Mouse (Mus musculus): Measurements from ENCODE around the gene Inpp5d.

Gene Inpp5d

DNA sequence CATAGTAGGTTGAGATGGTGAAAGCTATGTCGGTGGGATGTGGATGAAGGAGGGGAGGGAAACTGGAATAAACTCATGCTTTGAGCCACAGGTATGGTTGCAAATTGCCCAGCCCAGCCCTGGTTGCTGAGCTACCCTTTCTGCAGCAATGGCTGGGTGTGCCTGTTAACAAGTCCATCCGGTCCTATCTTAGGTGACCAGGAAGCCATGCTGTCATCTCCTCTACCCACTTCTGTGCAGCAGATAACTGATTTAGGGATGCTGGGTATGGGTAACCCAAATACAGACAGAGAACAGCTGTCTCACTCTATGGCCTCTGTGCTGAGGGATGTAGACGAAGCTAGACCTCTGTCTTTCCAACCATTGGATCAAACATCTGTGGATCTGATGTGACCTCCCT lies 86.2 kb downstream of the Inpp5d start:
- DNase-seq (ENCODE audit: low spot score), result no peak

DNA sequence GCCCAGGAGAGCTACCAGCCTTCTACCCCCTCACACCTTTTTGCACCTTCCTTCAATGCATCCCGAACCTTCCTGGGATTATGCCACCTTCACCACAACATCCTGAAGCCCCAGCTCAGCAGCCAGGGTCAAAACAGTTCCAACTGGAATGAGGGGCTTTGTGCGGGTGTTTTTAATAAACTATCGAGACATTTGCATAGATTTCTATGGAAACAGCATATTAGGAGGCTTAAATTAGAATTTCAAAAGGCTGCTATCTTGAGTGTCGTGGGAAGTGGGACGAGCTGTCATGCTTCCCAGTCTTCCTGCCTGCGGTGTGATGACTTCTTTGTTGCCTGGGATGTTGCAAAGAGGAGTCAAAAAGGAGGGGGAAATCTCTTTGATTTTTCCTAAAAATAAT lies 88.9 kb downstream of the Inpp5d start:
- DNase-seq (ENCODE audit: low spot score), result no peak

DNA sequence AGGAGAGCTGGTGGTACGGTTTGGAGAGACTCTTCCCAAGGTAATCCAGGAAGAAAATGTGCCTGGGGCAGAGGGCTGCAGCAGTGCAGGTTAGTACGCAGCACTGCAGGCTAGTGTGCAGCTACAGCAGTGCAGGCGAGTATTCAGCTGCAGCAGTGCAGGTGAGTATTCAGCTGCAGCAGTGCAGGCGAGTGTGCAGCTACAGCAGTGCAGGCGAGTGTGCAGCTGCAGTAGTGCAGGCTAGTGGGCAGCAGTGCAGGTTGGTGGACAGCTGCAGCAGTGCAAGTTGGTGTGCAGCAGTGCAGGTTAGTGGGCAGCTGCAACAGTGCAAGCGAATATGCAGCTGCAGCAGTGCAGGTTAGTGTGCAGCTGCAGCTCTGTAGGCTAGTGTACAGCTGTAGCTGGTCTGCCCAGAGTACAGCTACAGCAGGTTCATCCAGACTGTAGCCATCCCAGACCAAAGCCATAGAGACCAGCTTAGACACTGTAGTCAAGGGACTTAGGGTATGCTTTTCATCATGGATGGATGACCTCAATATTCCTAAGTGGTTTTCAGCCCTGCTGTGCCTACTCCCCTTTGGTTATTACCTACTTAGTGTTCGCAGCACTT lies 89.7 kb downstream of the Inpp5d start:
- no peak for DNase-seq (ENCODE audit: low spot score)

DNA sequence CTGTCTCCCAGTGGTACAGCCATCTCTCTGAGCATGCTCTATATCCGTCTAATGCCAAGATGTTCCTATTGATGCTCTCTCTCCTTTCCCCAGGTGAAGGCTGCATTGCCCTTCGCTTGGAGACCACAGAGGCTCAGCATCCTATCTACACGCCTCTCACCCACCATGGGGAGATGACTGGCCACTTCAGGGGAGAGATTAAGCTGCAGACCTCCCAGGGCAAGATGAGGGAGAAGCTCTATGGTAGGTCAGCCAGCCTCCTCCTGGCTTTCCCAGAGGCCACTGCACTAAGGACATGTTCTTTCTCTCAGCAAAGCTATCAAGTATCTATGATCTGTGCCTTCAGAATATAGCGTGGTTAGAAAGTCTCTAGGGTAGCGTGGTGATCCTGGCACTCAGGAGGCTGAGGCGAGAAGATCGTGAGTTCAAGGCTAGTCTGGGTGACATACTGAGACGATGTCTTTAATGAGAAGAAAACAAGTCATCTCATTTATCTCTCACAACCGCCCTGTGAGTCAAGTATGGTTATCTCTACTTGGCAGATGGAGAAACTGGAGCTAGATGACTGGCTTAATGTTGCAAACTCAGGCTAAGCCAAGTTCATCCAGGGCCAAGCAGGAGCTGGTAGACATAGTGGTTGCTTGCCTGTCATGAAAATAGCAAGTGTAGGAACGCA lies 92.0 kb downstream of the Inpp5d start:
- no peak for DNase-seq (ENCODE audit: low spot score)

DNA sequence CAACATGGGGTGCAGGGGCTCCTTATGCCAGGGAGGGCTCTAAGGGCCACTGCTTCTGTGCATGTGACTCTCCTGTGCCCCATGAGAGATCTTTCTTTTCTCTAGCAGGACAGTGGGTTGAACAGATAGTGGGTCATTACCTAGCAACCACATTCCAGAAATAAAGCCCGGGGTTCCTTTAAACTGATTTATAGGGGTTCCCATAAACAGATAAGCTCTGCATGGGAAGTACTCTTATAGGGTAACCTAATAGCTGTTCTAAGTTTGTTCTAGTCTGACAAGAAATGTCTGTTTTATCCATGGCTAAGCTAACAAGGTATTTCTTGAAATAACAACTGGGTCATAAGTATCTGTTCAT lies 92.5 kb downstream of the Inpp5d start:
- DNase-seq (ENCODE audit: low spot score), result no peak

DNA sequence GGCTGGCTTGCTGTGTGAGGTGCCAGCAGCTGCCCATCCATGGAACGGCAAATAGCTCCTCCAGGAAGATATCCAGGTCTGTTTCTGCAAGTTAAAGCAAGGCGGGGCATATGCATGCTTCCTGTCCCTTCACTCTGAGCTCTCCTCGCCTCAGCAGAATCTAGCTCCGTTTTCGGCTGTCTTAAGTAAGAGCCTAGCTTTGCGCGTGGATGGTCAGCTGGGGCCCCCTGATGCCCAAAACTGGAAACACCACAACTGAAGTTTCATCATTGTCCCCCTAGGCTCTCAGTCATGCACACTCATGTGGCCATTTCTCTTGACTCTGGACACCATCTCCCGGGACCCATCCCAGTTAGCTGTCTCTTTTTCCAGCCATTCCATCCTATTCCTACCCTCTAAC lies 101.3 kb downstream of the Inpp5d start:
- DNase-seq (ENCODE audit: low spot score), result peak; percentile 65

DNA sequence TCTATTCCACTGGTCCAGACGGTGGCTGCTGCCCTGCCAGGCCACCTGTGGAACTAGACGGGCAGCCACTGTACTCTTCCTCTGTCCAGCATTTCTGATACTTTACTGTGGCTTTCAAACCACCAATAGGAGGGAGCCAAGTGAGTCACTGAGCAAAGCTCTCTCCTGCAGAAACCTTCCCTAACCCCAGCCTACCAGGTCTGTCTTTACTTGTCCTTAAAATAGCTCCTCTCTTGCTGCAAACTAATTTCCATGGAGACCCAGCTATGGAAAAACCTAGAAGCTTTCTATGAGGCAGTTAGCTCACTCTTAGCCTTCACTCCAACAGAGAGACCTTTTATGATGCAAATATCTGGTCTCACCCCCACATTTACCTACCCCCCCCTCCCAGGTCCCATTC lies 102.0 kb downstream of the Inpp5d start:
- DNase-seq (ENCODE audit: low spot score), result no peak

DNA sequence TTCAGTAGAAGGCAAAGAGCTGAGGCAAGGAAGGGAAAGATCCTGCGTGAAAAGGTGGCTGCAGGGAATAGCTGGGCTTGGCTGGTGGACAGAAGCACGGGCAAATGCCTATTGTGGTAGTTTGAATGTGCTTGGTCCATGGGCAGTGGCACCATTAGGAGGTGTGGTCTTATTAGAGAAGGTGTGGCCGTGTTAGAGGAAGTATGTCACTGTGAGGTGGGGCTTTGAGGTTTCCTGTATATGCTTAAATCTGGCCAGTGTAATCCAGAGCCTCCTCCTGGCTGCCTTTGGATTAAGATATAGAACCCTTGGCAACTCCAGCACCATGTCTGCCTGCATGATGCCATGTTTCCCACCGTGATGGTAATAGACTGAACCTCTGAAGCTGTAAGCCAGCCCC lies 103.2 kb downstream of the Inpp5d start:
- no peak for DNase-seq (ENCODE audit: low spot score)

DNA sequence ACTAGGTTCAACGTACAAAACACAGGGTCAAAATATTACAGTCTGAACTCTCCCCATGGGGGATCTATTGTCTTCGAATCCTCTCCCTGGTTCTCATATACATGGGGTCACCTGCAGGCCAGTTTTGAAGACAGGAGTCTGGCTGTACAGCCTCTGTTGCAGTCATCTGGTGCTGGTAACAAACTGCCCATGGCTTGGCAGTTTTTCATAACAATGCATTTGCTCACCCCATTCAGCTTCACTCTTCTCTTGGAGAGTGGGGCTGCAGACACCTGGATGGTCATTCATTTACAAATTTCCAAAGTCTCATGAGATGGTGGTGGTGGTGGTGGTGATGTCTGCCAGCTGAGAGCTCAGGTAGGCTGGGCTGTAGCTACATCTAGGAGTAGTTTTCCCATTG lies 109.0 kb downstream of the Inpp5d start:
- no peak for DNase-seq (ENCODE audit: low spot score)

DNA sequence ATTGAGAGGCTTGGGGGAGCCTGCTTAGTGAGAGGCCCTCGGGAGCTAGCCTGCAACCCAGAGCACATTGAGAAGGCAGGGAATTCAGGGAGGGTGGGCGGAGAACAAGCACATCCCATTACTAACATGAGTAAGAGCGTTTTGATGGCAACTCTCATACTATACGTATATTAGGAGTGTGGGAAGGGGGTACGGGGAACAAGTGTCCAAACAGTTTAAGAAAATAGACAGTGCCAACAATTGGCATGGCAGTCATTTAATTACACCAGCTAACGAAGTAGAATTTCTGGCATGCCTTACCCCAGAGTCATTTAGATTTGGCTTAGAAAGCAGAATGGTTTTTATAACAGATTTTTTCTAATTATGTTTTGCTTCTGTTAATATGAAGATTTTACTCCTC lies 109.7 kb downstream of the Inpp5d start:
- DNase-seq (ENCODE audit: low spot score), result no peak

DNA sequence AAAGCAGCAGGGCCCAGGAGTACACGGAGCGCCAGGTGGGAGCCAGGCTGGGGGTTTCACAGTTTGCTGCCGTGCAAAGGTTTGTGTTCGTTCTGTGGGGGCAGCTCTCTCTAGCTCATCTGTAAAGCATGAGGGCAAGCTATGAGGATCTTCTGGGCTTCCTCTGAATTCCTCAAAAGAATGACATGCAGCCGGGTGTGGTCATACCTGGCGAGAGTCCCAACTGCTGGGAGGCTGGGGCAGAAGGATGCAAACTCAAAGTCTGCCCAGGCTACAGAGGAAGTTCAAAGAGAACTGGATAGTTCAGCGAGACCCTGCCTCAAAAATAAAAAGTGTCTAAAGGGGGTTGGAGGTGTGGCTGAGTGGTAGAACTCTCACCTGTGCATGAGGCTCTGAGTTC lies 110.2 kb downstream of the Inpp5d start:
- no peak for DNase-seq (ENCODE audit: low spot score)

DNA sequence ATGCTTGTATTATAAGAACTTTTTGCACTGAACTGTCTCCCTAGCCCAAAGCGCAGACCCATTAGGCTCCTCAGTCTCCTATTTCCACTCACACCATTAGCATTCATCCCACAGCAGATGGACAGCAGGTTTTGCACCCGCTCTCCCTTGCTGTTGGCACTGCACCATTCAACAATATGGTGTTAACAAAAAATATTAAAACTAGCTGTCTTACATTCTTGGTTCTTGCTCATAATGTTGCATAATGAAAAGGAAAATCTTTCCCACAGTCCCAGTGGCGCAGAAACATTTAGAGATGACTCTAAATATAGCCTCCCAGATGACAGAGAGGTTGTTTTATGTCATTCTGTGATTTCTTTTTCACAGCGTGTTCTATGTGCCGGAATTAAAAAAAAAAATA lies 113.1 kb downstream of the Inpp5d start:
- DNase-seq (ENCODE audit: low spot score), result peak; percentile 58

DNA sequence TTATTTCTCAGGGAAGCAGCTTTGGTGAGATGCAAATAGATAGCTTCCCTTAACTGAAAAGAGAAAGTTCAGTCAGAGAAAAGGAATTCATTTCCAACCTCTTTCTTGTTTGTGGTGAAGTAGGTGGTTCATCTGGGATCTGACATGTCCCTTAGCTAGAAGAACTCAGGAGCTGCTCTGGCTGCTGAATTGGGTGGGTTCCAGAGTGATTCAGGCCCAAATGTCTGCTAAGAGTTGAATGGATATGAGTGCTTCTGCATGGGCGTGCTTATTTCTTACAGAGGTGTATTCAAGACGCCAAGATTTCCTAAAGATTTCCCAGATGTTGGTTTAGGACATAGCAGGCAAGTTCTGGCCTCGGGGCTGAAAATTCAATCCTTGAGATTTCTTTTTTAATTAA lies 114.0 kb downstream of the Inpp5d start:
- DNase-seq (ENCODE audit: low spot score), result no peak

DNA sequence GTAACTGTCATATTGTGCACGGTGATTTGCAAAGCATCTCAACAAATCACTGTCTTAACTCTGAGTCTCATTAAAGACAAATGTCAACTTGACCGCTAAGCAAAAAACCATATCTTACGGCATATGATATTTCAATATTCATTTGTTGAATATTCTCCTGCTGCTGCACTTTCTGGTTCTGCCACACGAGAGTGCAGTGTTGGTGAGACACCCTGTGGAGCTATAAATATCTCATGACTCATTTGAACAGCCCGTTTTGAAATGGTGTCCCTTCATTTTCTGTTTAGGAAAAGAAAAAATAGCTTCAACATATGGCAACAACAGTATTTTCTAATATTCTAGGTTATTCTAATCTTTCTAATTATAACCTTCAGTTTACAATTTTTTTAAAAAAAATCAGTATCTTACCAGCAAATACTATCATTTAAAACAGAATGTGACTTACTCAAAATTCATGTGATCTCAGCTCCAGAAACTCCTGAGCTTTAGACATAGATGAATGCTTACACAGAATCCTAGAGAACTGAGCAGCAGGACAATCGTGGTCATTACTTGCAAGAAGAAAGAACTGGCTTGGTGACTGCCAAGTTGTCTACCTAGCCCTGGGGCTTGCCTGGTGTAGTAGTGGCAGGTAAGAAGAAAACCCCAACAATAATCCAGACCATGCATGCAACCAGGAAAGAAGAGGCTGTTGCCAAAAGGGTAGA lies 120.6 kb downstream of the Inpp5d start:
- peak; percentile 63 for DNase-seq (ENCODE audit: low spot score)

DNA sequence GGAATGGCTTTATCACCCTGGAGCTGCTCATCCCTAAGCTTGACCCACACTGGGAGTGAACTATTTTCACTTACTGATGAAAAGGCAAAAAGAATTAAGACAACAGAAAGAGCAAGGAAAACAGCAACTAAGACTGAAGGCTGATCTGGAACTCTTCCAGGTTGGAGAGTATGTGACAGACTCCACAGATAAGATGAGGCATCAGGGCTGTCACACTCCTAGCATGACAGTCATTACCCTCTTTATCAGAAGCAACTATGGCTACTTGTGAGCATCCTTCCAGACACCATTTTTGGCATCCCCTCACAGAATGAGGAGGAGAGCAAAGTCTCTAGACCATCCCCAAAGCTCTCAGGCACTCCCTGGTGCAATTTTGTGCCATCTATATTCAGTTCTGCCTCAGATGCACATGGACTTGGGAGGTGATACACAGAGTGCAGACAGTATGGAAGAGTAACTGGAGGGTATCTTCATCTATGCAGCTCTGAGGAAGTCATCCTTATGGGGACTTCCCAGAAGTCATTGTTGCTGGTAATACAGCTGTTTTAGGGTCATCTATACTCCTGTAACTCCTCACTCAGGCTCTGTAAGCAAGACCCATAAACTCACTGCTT lies 129.4 kb downstream of the Inpp5d start:
- DNase-seq (ENCODE audit: low spot score), result no peak

DNA sequence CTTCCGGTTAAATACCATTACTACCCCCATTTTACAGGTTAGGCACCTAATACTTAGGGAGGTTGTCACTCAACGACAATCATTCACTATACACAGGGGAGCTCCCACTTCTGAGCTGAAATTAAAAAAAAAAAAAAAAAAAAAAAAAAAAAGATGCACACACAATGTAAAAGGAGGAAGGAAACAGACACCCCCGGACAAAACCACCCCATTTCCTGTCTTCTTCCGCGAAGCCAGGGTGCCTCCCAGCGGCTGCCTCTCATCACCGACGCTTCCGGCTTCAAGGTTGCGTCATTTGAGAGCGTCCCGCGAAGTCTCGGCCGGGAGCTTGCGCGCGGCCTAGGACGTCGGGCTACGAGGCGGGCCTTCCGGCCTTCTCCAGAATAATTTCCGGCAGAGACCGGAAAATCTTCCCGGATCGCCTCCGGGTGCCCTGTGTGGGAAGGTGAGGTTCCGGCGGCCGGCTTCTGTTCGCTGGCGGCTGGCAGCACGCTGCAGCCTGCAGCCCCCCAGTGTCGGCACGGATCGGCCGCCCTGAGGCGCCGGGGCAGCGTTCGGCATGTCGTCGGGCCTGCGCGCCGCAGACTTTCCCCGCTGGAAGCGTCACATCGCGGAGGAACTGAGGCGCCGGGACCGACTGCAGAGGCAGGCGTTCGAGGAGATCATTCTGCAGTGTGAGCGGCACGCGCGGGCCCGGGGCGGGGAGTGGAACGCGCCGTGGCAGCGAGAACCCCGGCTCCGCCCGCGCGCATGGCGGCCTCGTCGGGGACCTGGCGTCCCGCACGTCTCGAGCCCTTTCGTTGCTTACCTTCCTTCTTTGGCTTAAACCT lies 135.7 kb downstream of the Inpp5d start, which contains the start of gene Atg16l1:
Gene Atg16l1 (plus strand): TSS at position 230 of the 830 bp plus-strand sequence.
- peak; percentile 96 for DNase-seq (ENCODE audit: low spot score)

DNA sequence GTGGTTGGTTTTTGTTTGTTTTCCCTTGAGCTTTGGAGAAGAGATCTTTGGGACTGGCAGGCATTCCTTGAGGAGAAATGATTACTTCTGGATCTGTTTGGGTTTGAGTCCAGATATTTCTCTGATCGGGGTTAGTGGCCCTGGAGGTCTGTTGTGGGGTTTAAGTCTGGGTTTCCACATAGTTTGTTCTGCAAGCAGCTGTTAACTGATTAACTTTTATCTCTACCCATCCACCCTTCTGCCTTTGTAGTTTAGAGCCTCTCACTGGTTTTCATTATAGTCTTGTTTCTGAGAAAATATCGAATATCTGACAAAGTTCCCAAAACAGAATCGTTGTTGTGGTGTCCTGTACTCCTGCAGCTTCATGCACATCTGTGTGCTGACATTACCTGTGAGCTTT lies 143.7 kb downstream of the Inpp5d start:
- no peak for DNase-seq (ENCODE audit: low spot score)

DNA sequence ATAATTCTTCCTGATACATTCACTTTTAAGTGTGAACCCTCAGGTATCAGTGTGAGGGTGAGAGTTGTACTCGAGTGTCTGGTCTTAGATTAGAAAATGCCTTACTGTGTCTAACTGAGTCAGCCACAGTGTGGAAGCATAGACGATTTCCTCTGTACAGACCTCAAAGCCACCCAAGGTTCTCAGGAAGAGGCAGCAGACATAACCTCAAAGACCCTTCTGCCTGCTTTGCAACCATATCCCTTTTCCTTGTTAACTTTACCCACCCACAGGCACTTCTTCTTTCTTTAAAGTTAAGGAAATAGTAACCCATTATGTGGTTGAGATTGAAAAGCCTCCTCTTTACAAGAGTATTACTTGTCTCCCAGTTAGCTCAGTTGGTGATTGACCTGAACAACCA lies 145.6 kb downstream of the Inpp5d start:
- DNase-seq (ENCODE audit: low spot score), result no peak

DNA sequence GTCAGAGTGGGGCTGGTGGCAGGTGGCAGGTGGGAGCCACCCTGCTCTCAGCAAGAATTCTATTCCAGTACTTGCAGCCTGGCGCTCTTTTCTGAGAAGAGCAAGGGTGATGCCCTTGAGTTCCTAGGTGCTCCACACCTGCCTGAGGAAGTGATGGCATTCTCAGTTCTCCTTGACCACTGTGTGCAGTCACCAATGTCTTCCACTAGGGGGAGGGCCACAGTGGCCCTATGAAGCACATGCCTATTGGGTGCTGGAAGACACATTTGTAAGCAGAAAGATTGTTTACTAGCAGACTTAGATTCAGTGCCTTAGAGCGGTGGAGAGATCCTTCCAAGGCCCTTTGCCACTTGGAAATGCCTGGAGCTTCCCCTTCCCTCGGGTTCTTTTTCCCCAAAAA lies 146.1 kb downstream of the Inpp5d start:
- peak; percentile 49 for DNase-seq (ENCODE audit: low spot score)

DNA sequence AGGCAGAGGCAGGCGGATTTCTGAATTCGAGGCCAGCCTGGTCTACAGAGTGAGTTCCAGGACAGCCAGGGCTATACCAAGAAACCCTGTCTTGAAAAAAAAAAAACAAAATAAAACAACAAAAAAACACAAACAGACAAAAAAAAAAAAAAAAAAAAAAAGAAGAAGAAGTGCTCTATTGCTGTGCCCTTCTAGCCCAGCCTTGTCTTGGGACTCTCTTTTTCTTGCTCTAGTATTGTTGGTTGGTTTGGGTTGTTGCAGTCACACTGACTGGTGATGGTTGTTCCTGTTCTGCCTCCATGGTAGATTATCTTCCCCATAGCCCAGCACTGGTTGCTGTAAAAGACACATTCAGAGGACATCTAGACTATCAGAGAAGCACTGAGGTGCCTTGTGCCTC lies 149.2 kb downstream of the Inpp5d start:
- DNase-seq (ENCODE audit: low spot score), result no peak

Data from adipocyte (in vitro differentiated cells).